Mouse (Mus musculus): ENCODE data around the gene Slc5a10. TPM values are rescaled to one million over a fixed set of nuclear protein-coding genes. Genes with fewer than 3 reads are reported as not detected.

The Slc5a10 gene
- polyA plus RNA-seq, 1 experiment from 2014 or later: 0.11 TPM

DNA sequence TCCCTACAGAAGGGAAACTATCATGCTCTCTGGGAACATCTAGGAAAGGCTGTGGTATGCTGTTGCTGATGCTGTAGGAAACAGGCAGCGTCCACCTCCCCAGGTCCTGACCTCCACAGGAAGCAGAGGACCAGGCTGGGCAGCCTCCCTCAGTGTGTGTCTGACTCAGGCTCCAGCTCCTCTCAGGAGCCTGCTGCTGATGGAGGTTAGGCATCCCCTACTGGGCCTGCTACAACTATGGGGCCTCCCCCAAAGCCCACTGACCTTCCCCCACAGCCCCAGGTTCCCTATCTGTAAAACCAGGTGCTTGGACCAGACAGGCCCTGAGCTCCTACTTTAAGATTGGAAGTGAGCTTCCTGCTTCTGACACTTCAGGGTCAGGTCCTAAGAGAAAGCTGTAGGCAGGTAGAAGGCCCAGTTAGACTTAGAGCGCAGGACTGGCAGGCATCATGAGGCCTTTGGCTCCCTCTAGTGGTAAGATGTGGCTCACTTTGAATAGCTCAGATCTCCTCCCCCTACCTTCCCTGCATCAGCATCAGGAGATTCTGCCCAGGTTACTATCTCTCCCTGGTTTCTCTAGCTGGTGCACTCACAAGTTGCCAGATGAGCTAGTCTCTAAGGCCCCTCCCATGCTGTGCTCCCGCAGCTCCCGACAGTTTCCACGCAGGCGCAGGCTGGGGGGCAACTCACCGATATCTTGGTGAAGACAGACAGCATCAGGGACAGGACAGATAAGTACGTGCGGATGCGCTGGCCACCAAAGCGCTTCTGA, 6.1 kb downstream of the Slc5a10 start:
- ATAC-seq (replicated peaks; ENCODE audit: extremely low read depth, insufficient read depth, low FRiP score): peak; percentile 53

DNA sequence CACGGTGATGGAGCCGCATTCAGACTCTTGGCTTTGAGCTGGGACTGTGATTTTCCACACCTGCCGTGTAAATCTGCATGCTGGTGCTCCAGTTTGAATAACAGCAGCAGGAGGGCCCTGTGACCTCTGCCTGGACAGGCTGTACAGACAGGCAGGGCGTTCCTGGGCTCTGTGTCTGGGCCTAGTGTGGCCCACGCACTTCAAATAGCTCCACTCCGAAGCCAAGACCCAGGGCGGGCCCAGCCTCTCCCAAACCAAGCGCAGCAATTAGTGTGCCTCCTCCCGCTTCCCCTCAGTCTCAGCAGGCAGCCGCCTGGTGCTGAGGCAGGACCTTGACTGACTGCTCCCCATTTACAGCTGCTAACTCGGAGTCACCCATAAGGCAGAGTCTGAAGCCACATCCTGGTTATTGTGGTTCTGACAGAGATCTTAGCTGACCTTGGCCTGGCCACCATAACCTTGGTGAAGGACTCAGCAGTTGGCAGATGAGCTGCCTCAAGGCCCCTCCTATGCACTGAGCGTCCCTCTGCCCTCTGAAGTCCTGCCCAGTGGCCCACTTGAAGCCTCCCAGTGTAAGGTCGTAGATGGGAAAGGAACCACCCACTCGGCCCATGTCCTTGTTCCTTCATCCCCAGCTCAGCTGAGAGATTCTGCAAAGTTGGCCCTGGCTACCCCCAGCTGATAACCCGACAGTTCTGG, 7.3 kb downstream of the Slc5a10 start:
- Histone ChIP-seq H3K4me1 (ENCODE audit: control insufficient read depth, insufficient read depth, low read length) (no peaks in the 10 kb centered on the region), H3K9me3 (replicated peaks; ENCODE audit: control insufficient read depth, low read length) (no peaks in the 10 kb centered on the region), H3K36me3 (ENCODE audit: control insufficient read depth, insufficient read depth) (no peaks in the 10 kb centered on the region), H3K9ac (ENCODE audit: low read length) (no peak overlapping the region), H3K27me3 (ENCODE audit: control insufficient read depth, insufficient read depth, low read length) (no peaks in the 10 kb centered on the region), H3K27ac (ENCODE audit: low read length) (no peak overlapping the region), H3K4me3 (ENCODE audit: low read length) (no peak overlapping the region), H3K4me2 (ENCODE audit: low read depth, low read length) (no peak overlapping the region)
- WGBS: 65% methylated on average over 15 of the region's 15 CpGs
- no peak for ATAC-seq (replicated peaks; ENCODE audit: extremely low read depth, insufficient read depth, low FRiP score)

More for the DNA sequence above, 6.1 kb downstream of the Slc5a10 start:
- no peak overlapping the region for H3K9ac ChIP-seq (ENCODE audit: low read length)
- no peaks in the 10 kb centered on the region for H3K36me3 ChIP-seq (ENCODE audit: control insufficient read depth, insufficient read depth)
- no peaks in the 10 kb centered on the region for H3K27me3 ChIP-seq (ENCODE audit: control insufficient read depth, insufficient read depth, low read length)
- no peak overlapping the region for H3K4me3 ChIP-seq (ENCODE audit: low read length)
- H3K4me2 ChIP-seq (ENCODE audit: low read depth, low read length): no peak overlapping the region
- no peaks in the 10 kb centered on the region for H3K9me3 ChIP-seq (replicated peaks; ENCODE audit: control insufficient read depth, low read length)
- H3K4me1 ChIP-seq (ENCODE audit: control insufficient read depth, insufficient read depth, low read length): no peaks in the 10 kb centered on the region
- no peak overlapping the region for H3K27ac ChIP-seq (ENCODE audit: low read length)
- WGBS: 31% methylated on average over 11 of the region's 11 CpGs

DNA sequence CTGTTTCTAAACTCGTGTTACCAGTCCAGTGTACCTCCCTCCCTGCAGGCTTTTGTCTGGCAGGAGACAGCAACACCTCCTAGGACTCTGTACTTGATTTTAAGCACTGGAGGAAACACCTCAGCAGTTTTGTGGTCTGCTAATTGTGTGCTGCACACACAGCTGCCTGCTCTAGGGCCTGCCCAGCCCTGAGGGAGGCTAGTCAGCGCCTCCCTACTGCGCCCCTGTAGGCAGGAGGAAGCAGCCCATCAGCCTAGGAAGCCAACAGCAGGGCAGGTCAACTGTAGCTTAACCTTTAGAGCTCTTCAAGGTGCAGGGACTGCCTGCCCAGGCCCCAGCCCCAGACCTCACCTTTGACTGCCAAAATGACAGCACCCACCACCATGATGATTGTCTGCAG, 11.7 kb downstream of the Slc5a10 start:
- no peak for ATAC-seq (replicated peaks; ENCODE audit: extremely low read depth, insufficient read depth, low FRiP score)
- WGBS: 77% methylated on average over 3 of the region's 3 CpGs
- no peaks in the 10 kb centered on the region for H3K9me3 ChIP-seq (replicated peaks; ENCODE audit: control insufficient read depth, low read length)

DNA sequence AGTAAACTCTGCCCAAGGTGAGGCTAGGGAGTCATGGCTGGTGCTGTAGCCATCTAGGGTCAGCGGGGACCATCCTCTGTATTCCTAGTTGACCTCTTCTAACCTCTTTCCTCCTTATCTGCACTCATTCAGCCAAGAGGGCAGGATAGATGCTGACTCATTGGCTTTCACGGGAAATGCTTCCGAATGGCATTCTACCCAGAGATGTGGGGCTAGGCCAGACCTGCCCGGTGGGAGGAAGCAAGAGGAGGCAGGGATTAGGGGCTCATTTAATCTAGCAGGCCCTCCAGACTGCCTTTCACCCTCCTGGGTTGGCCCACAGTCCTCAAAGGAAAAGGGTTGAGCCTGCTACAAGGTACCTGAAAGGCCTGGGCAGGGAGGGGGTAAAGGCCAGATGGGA, 14.4 kb downstream of the Slc5a10 start:
- Histone ChIP-seq H3K4me3 (ENCODE audit: low read length) (no peak overlapping the region), H3K27me3 (ENCODE audit: control insufficient read depth, insufficient read depth, low read length) (no peaks in the 10 kb centered on the region), H3K9me3 (replicated peaks; ENCODE audit: control insufficient read depth, low read length) (no peaks in the 10 kb centered on the region), H3K36me3 (ENCODE audit: control insufficient read depth, insufficient read depth) (no peaks in the 10 kb centered on the region), H3K27ac (ENCODE audit: low read length) (no peak overlapping the region), H3K4me1 (ENCODE audit: control insufficient read depth, insufficient read depth, low read length) (no peaks in the 10 kb centered on the region), H3K4me2 (ENCODE audit: low read depth, low read length) (no peak overlapping the region), H3K9ac (ENCODE audit: low read length) (no peak overlapping the region)
- 44% methylated on average over 4 of the region's 4 CpGs for WGBS
- no peak for ATAC-seq (replicated peaks; ENCODE audit: extremely low read depth, insufficient read depth, low FRiP score)

More for the DNA sequence above, 11.7 kb downstream of the Slc5a10 start:
- Histone ChIP-seq H3K4me1 (ENCODE audit: control insufficient read depth, insufficient read depth, low read length) (no peaks in the 10 kb centered on the region), H3K27ac (ENCODE audit: low read length) (no peak overlapping the region), H3K4me3 (ENCODE audit: low read length) (no peak overlapping the region), H3K9ac (ENCODE audit: low read length) (no peak overlapping the region), H3K4me2 (ENCODE audit: low read depth, low read length) (no peak overlapping the region), H3K27me3 (ENCODE audit: control insufficient read depth, insufficient read depth, low read length) (no peaks in the 10 kb centered on the region), H3K36me3 (ENCODE audit: control insufficient read depth, insufficient read depth) (no peaks in the 10 kb centered on the region)

DNA sequence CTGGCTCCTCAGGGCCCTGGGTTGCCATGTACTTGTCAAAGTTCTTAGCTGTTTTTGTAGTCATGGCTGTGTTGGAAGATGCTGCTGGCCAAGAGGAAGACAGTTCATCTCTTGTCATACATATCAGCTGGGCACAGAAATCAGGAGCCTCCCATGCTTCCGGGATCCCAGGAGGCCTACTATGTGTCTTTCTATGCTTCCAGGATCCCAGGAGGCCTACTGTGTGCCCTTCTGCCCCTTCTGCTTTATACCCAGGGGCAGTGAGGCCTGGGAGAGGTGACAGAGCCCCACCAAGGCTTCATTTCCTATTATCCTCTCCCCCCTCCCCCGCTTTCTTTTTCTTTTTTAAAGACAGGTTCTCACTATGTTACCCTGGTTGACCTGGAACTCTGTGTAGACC, 15.0 kb downstream of the Slc5a10 start:
- H3K9ac ChIP-seq (ENCODE audit: low read length): no peak overlapping the region
- H3K27me3 ChIP-seq (ENCODE audit: control insufficient read depth, insufficient read depth, low read length): no peaks in the 10 kb centered on the region
- ATAC-seq (replicated peaks; ENCODE audit: extremely low read depth, insufficient read depth, low FRiP score): no peak
- H3K4me2 ChIP-seq (ENCODE audit: low read depth, low read length): no peak overlapping the region
- no peaks in the 10 kb centered on the region for H3K36me3 ChIP-seq (ENCODE audit: control insufficient read depth, insufficient read depth)
- H3K9me3 ChIP-seq (replicated peaks; ENCODE audit: control insufficient read depth, low read length): no peaks in the 10 kb centered on the region
- WGBS: 88% methylated on average over 2 of the region's 2 CpGs
- no peaks in the 10 kb centered on the region for H3K4me1 ChIP-seq (ENCODE audit: control insufficient read depth, insufficient read depth, low read length)
- no peak overlapping the region for H3K27ac ChIP-seq (ENCODE audit: low read length)
- H3K4me3 ChIP-seq (ENCODE audit: low read length): no peak overlapping the region

DNA sequence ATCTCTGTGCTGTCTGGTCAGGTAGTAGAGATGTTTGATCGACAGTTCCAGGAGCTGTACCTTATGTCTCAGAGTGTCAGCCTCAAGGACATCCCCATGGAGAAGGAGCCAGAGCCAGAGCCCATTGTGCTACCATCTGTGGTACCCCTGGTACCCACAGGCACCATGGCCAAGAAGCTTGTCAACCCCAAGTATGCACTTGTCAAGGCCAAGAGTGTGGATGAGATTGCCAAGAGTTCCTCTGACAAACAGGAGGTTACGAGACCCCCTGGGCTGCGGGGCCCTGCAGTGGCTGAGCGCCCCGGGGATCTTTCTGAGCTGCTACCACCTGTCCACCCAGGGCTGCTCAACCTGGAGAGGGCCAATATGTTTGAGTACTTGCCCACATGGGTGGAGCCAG, 18.1 kb downstream of the Slc5a10 start:
- H3K27ac ChIP-seq (ENCODE audit: low read length): no peak overlapping the region
- H3K27me3 ChIP-seq (ENCODE audit: control insufficient read depth, insufficient read depth, low read length): no peaks in the 10 kb centered on the region
- WGBS: 90% methylated on average over 5 of the region's 5 CpGs
- no peaks in the 10 kb centered on the region for H3K9me3 ChIP-seq (replicated peaks; ENCODE audit: control insufficient read depth, low read length)
- ATAC-seq (replicated peaks; ENCODE audit: extremely low read depth, insufficient read depth, low FRiP score): no peak
- no peak overlapping the region for H3K4me2 ChIP-seq (ENCODE audit: low read depth, low read length)
- no peaks in the 10 kb centered on the region for H3K36me3 ChIP-seq (ENCODE audit: control insufficient read depth, insufficient read depth)
- H3K4me1 ChIP-seq (ENCODE audit: control insufficient read depth, insufficient read depth, low read length): peaks cover 3% of the 10 kb centered on the region; the same call in 1 of the 2 replicates
- H3K4me3 ChIP-seq (ENCODE audit: low read length): no peak overlapping the region
- H3K9ac ChIP-seq (ENCODE audit: low read length): no peak overlapping the region

DNA sequence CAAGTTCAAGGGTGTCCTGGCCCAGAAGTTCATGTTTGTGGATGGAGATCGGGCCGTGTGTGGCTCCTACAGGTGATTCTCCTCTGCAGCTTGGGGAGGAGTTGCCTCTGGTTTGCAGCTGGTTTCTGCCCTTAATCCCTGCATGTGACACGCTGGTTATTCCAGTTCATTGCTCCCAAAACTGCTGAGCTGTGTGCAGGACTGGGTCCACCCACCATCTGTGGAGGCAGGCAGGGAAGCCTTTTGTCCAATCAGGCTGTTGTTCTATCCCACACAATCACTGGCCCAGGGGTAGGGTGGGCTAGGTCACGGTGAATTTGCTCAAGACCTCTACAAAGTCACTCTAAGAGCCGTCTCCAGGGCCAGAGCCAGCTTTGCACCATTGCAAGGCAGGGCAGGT, 18.9 kb downstream of the Slc5a10 start:
- Histone ChIP-seq H3K27me3 (ENCODE audit: control insufficient read depth, insufficient read depth, low read length) (no peaks in the 10 kb centered on the region), H3K4me2 (ENCODE audit: low read depth, low read length) (no peak overlapping the region), H3K4me1 (ENCODE audit: control insufficient read depth, insufficient read depth, low read length) (peaks cover 3% of the 10 kb centered on the region; the same call in 1 of the 2 replicates), H3K27ac (ENCODE audit: low read length) (no peak overlapping the region), H3K4me3 (ENCODE audit: low read length) (no peak overlapping the region), H3K36me3 (ENCODE audit: control insufficient read depth, insufficient read depth) (no peaks in the 10 kb centered on the region), H3K9me3 (replicated peaks; ENCODE audit: control insufficient read depth, low read length) (no peaks in the 10 kb centered on the region), H3K9ac (ENCODE audit: low read length) (no peak overlapping the region)
- no peak for ATAC-seq (replicated peaks; ENCODE audit: extremely low read depth, insufficient read depth, low FRiP score)
- 79% methylated on average over 5 of the region's 5 CpGs for WGBS

DNA sequence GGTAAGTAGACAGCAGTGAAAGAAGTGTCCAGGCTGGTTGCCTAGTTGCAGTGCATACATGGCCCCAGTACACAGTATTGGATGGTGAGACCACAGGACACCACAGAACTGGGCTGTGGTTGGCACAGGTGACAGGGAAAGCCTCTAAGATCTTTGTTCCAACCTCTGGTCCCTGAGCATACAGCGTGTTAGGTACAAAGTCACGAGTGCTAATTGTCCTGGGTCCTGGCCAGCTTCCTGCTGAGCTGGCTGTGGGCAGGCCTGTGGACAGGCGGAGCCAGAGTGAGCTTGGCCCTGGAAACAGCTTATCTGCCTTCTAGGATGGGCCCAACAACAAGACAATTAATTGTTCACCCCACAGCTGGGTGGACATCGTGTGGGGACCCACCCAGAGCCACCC, 20.7 kb downstream of the Slc5a10 start:
- H3K36me3 ChIP-seq (ENCODE audit: control insufficient read depth, insufficient read depth): no peaks in the 10 kb centered on the region
- no peak overlapping the region for H3K9ac ChIP-seq (ENCODE audit: low read length)
- peaks cover 3% of the 10 kb centered on the region; the same call in 1 of the 2 replicates for H3K4me1 ChIP-seq (ENCODE audit: control insufficient read depth, insufficient read depth, low read length)
- H3K4me3 ChIP-seq (ENCODE audit: low read length): no peak overlapping the region
- H3K4me2 ChIP-seq (ENCODE audit: low read depth, low read length): no peak overlapping the region
- 50% methylated on average over 4 of the region's 4 CpGs for WGBS
- H3K27me3 ChIP-seq (ENCODE audit: control insufficient read depth, insufficient read depth, low read length): no peaks in the 10 kb centered on the region
- no peak for ATAC-seq (replicated peaks; ENCODE audit: extremely low read depth, insufficient read depth, low FRiP score)
- no peaks in the 10 kb centered on the region for H3K9me3 ChIP-seq (replicated peaks; ENCODE audit: control insufficient read depth, low read length)
- H3K27ac ChIP-seq (ENCODE audit: low read length): no peak overlapping the region

DNA sequence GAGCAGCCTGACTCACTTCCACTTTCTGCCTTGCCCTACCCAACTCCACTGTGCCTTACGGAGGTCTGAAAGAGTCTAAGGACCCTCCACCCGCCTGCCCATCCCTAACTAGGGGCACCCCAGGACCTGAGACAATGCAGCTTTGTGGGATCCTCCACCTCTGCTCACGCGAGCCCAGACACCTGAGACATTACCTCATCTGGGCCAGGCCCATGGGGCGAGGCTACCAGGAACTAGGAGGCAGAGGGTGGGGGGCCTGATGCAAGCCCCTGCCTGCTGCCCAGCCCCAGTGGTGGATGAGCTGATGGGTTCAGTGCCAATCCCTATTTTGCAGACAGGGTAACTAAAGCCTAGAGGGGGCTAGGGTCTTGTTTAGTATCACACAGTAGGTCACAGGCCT, 21.2 kb downstream of the Slc5a10 start:
- Histone ChIP-seq H3K36me3 (ENCODE audit: control insufficient read depth, insufficient read depth) (no peaks in the 10 kb centered on the region), H3K4me1 (ENCODE audit: control insufficient read depth, insufficient read depth, low read length) (peaks cover 3% of the 10 kb centered on the region; the same call in 1 of the 2 replicates)

More for the DNA sequence above, 21.2 kb downstream of the Slc5a10 start:
- no peak overlapping the region for H3K27ac ChIP-seq (ENCODE audit: low read length)
- no peak overlapping the region for H3K9ac ChIP-seq (ENCODE audit: low read length)
- ATAC-seq (replicated peaks; ENCODE audit: extremely low read depth, insufficient read depth, low FRiP score): no peak
- 76% methylated on average over 5 of the region's 5 CpGs for WGBS
- H3K4me3 ChIP-seq (ENCODE audit: low read length): no peak overlapping the region
- H3K4me2 ChIP-seq (ENCODE audit: low read depth, low read length): no peak overlapping the region
- H3K27me3 ChIP-seq (ENCODE audit: control insufficient read depth, insufficient read depth, low read length): no peaks in the 10 kb centered on the region
- H3K9me3 ChIP-seq (replicated peaks; ENCODE audit: control insufficient read depth, low read length): no peaks in the 10 kb centered on the region

Data from heart, embryonic 16.5 days (tissue).